Mouse (Mus musculus): ENCODE measurements around the gene C130050O18Rik.

DNA sequence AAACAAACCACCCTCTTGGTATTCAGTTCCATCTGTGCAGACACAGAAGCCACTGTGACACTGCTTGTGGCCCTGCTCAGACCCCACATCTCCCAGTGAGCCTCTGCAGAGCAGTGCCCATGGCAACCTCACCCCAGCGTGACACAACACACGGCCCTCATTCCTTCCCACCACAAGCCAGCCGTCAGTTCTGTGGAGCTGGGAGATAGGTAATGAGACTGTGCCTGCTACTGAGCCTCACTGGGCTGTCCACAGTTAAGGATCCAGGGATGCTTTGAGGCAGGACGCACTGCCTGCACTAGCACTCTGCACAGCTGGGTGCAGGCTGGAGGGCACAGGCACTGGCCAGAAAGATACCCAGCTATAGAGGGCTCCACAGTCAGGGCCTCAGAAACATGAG, 44.8 kb downstream of the C130050O18Rik start:
- TF ChIP-seq TAL1 (IDR thresholded peaks at IDR 0.05; ENCODE audit: low read length) (no peak), GATA1 (IDR thresholded peaks at IDR 0.05; ENCODE audit: low read length) (no peak)

Measured in erythroblast, embryonic 14.5 days (primary cell).